Mouse (Mus musculus) myocyte (in vitro differentiated cells): ENCODE data around the gene Prrt4.

Experiments
- E2F4 ChIP-seq: IDR thresholded peaks from one replicate; pipeline ENCODE4 v1.6.1; 2011; ENCODE audit warnings: mild to moderate bottlenecking, control low read depth, moderate library complexity; ENCODE audit not compliant: insufficient read depth
- MAX ChIP-seq: IDR thresholded peaks from one replicate; pipeline ENCODE4 v1.6.1; 2011; ENCODE audit warnings: low read depth, mild to moderate bottlenecking, control low read depth
- MYOD1 ChIP-seq, 3 experiments: IDR thresholded peaks; one replicate each; pipeline ENCODE4 v1.6.1; 2011; ENCODE audit warnings: control low read depth in 2 of 3, low read depth in 2 of 3, mild to moderate bottlenecking in 2 of 3, moderate library complexity in 1 of 3; ENCODE audit not compliant: insufficient read length in 2 of 3, control insufficient read depth in 1 of 3
- MYOG ChIP-seq, 3 experiments: IDR thresholded peaks; one replicate each; pipeline ENCODE4 v1.6.1; 2011; ENCODE audit warnings: control low read depth in 2 of 3, low read depth in 2 of 3, mild to moderate bottlenecking in 2 of 3; ENCODE audit not compliant: insufficient read length in 2 of 3, control insufficient read depth in 1 of 3, insufficient read depth in 1 of 3
- POLR2A ChIP-seq: IDR thresholded peaks from one replicate; pipeline ENCODE4 v1.6.1; 2011; ENCODE audit warnings: low read depth, mild to moderate bottlenecking, control low read depth, moderate library complexity; ENCODE audit not compliant: insufficient read length
- POLR2AphosphoS2 ChIP-seq: IDR thresholded peaks from one replicate; pipeline ENCODE4 v1.6.1; 2011; ENCODE audit warnings: low read depth, control low read depth; ENCODE audit not compliant: insufficient read length
- SRF ChIP-seq: IDR thresholded peaks from one replicate; pipeline ENCODE4 v1.6.1; 2011; ENCODE audit warnings: low read depth; ENCODE audit not compliant: control insufficient read depth, insufficient read length

DNA sequence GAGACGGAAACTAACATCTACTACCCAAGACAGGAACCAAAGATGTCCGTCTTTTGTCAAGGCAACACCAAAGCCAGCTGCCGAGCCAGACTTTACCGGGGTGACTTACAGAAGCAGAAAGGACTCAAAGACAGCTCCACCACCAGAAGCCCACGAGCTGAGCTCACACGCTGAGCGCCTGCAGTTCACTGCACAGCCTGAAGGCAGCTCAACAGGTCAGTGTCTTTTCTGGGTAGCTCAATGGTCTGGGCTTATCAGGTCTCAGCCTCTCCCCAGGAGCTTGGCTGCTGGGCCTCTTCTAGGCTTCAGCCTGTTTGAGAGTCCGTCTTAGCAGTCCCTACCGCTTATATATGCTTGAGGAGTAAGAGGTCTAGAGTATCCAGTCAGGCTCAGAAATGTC is 46.3 kb downstream of the Prrt4 start:
- TF ChIP-seq POLR2A (no peak), E2F4 (no peak), MYOG (IDR thresholded peaks at IDR 0.05; ENCODE audit: control insufficient read depth in 1 of 3, insufficient read depth in 1 of 3, insufficient read length in 2 of 3, low read depth in 2 of 3) (no peak), SRF (no peak), MAX (no peak), POLR2AphosphoS2 (no peak), MYOD1 (IDR thresholded peaks at IDR 0.05; ENCODE audit: control insufficient read depth in 1 of 3, insufficient read length in 2 of 3, low read depth in 2 of 3) (no peak)
